Mouse (Mus musculus) lung, postnatal 25 days (tissue): Measurements from ENCODE around the gene Zbtb4.

Source experiments
- DNase-seq: peaks from one replicate; pipeline ENCODE4 v3.0.0; 2022; ENCODE audit warnings: low spot score

The Zbtb4 gene

GRCm38 (mm10) chr11:69766126-69766609 is 456 bp downstream of the Zbtb4 start:
- DNase-seq = peak; percentile 72

GRCm38 (mm10) chr11:69766872-69767624 is 1.3 kb downstream of the Zbtb4 start:
- peak; percentile 27 for DNase-seq

- peak; percentile 59 for DNase-seq
These were observed 1.9 kb downstream of the Zbtb4 start for GRCm38 (mm10) chr11:69767625-69767909.

- DNase-seq = no peak
These were observed 9.2 kb downstream of the Zbtb4 start for GRCm38 (mm10) chr11:69774961-69775360.

- no peak for DNase-seq
These were observed 10.0 kb downstream of the Zbtb4 start for GRCm38 (mm10) chr11:69775716-69776115.

GRCm38 (mm10) chr11:69776488-69776887 is 10.8 kb downstream of the Zbtb4 start:
- DNase-seq = no peak

GRCm38 (mm10) chr11:69777504-69778257 is 12.0 kb downstream of the Zbtb4 start:
- DNase-seq = no peak

GRCm38 (mm10) chr11:69778258-69778982 is 12.7 kb downstream of the Zbtb4 start:
- DNase-seq = no peak

- no peak for DNase-seq
These were observed 13.3 kb downstream of the Zbtb4 start for GRCm38 (mm10) chr11:69778985-69779384.

GRCm38 (mm10) chr11:69781828-69782227 is 16.1 kb downstream of the Zbtb4 start:
- no peak for DNase-seq

- DNase-seq = peak; percentile 77
These were observed 19.1 kb downstream of the Zbtb4 start for GRCm38 (mm10) chr11:69784793-69785272.

GRCm38 (mm10) chr11:69787306-69787705 is 21.6 kb downstream of the Zbtb4 start:
- DNase-seq = no peak

GRCm38 (mm10) chr11:69789431-69789830 is 23.7 kb downstream of the Zbtb4 start:
- no peak for DNase-seq

- DNase-seq = no peak
These were observed 25.7 kb downstream of the Zbtb4 start for GRCm38 (mm10) chr11:69791420-69791819.

- no peak for DNase-seq
These were observed 27.7 kb downstream of the Zbtb4 start for GRCm38 (mm10) chr11:69793429-69793828.

- peak; percentile 99 for DNase-seq
These were observed 29.7 kb downstream of the Zbtb4 start, which contains the start of gene Chrnb1 for GRCm38 (mm10) chr11:69795168-69795982. Chrnb1 (minus strand) TSS chr11:69795943.

- DNase-seq = no peak
These were observed 30.3 kb downstream of the Zbtb4 start for GRCm38 (mm10) chr11:69795983-69796435.

GRCm38 (mm10) chr11:69797924-69798323 is 32.2 kb downstream of the Zbtb4 start:
- no peak for DNase-seq

- DNase-seq = no peak
These were observed 33.9 kb downstream of the Zbtb4 start for GRCm38 (mm10) chr11:69799394-69800137.

- DNase-seq = no peak
These were observed 34.4 kb downstream of the Zbtb4 start for GRCm38 (mm10) chr11:69800138-69800391.
